Mouse (Mus musculus) lung, embryonic 16.5 days (tissue): Measurements from ENCODE around the gene Zfp282. TPM values are rescaled to one million over a fixed set of nuclear protein-coding genes. Genes with fewer than 3 reads are reported as not detected.

ENCODE experiments used
- ATAC-seq: fragments of 200-750 bp; cut with Nextera tagmentation; 2 replicates; pipeline ENCODE4 v1.8.0; 2017; ENCODE audit warnings: low read depth, mild to moderate bottlenecking, moderate library complexity
- H3K27ac ChIP-seq: fragments of 300-500 bp; sonication (generic); 2 replicates; pipeline ENCODE4 v1.5.1; 2014; ENCODE audit warnings: mild to moderate bottlenecking, control low read depth, low read length
- H3K27me3 ChIP-seq: fragments of 300-500 bp; sonication (generic); 2 replicates; pipeline ENCODE4 v1.6.1; 2014; ENCODE audit warnings: low read depth, low read length, mixed read lengths; ENCODE audit not compliant: control insufficient read depth, insufficient read depth
- H3K36me3 ChIP-seq: fragments of 300-500 bp; sonication (generic); 2 replicates; pipeline ENCODE4 v1.6.1; 2014; ENCODE audit warnings: low read length; ENCODE audit not compliant: control insufficient read depth, insufficient read depth
- H3K4me1 ChIP-seq: fragments of 300-500 bp; sonication (generic); replicated peaks from 2 replicates; pipeline ENCODE4 v1.6.1; 2014; ENCODE audit warnings: low read length, mixed read lengths; ENCODE audit not compliant: control insufficient read depth, insufficient read depth
- H3K4me2 ChIP-seq: fragments of 300-500 bp; sonication (generic); 2 replicates; pipeline ENCODE4 v1.6.1; 2014; ENCODE audit warnings: low read depth, low read length, control low read depth
- H3K4me3 ChIP-seq: fragments of 300-500 bp; sonication (generic); 2 replicates; pipeline ENCODE4 v1.5.1; 2014; ENCODE audit warnings: mild to moderate bottlenecking, low read length, control low read depth
- H3K9ac ChIP-seq: fragments of 300-500 bp; sonication (generic); 2 replicates; pipeline ENCODE4 v1.6.1; 2014; ENCODE audit warnings: low read length, control low read depth
- H3K9me3 ChIP-seq: fragments of 300-500 bp; sonication (generic); 2 replicates; pipeline ENCODE4 v1.6.1; 2016; ENCODE audit warnings: low read length; ENCODE audit not compliant: control insufficient read depth
- WGBS: fragments of 180-500 bp; shearing (Covaris S2); extraction: QIAGEN DNeasy Blood & Tissue Kit; methylation state at CpG from one replicate; pipeline ENCODE4 v1.1.7; 2014; 5-methylcytosine and 5-hydroxymethylcytosine counted together
- polyA plus RNA-seq: library from polyadenylated mRNA; unstranded; fragments of >200 nt; fragmentation: Nextera tagmentation; extraction: Ambion mirVana; gene quantifications from 2 replicates; pipeline ENCODE4 v1.2.1, GENCODE M21; 2015

Zfp282 gene
- polyA plus RNA-seq = 14.3 and 14.9 TPM in 2 replicates

DNA sequence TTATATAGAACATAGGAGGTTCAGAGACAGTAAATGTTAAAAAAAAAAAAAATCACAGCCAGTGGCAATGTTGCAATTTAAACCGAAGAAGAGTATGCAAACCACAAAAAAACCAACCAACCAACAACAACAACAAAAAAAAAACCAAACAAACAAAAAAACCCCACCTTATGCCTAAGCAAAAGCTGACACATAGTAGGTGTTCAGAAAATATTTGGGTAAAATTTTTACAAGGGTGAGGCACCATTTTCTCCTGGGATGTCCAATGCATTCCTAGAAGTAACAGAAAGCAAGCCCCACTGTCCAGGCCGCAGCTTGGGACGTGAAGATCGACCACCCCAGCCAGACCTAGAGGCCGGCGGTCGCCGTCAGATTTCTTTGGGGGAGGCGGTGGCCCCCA, at the start of gene Zfp282:
Gene Zfp282, plus strand, starts transcription at position 147 of the 400 bp plus-strand sequence.
- WGBS = 4% methylated on average over 9 of the region's 9 CpGs
- Histone ChIP-seq H3K9me3 (no peaks in the 10 kb centered on the region), H3K9ac (peak within 1 kb of the TSS; percentile 97), H3K4me2 (peak within 1 kb of the TSS; percentile 90), H3K4me3 (peak within 1 kb of the TSS; percentile 91), H3K4me1 (peaks cover 16% of the 10 kb centered on the region), H3K27ac (peak within 1 kb of the TSS; percentile 98), H3K27me3 (no peaks in the 10 kb centered on the region), H3K36me3 (peaks cover 17% of the 10 kb centered on the region)
- ATAC-seq = no peak

DNA sequence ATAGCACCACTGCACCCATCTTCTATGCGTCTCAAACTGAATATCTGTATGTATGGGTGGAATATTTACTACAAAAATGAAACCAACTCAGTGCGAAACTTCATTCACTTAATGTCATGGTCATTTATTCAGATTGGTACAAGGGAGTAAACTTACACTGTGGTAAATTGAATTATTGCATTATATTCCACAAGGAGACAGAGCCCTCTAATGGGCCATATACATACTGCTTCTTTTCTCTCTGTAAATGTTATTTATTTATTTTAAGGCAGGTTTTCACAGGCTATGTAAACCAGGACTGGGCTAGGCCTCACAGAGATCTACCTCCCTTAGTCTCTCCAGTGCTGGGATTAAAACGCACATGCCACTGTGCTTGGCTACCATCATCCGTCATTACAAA, 49.5 kb upstream of the Zfp282 start:
- Histone ChIP-seq H3K4me3 (no peak overlapping the region), H3K27ac (no peak overlapping the region), H3K36me3 (no peaks in the 10 kb centered on the region), H3K9ac (no peak overlapping the region), H3K4me1 (0 out of 2 replicates have a peak, but pooled peaks cover 3% of the 10 kb centered on the region), H3K4me2 (no peak overlapping the region), H3K9me3 (no peaks in the 10 kb centered on the region), H3K27me3 (no peaks in the 10 kb centered on the region)
- 88% methylated on average over 4 of the region's 4 CpGs for WGBS
- ATAC-seq = no peak

DNA sequence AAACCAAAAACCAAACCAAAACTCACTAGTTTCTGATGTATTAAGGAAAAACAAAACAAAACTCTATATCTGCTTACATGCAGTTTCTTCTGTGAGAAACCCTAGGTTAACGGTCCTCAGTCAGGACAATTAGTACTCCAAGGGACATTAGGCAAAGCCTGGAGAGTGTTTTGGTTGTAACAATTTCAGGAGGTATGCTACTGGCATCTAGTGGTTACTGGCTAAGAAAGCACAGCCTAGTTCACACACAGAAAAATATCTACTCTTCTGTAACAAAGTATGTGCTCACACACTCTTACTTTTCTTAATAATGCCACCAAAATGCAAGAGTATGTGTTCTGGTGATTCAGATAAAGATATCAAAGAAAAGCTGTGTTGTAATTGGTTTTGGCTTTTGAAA, 48.1 kb upstream of the Zfp282 start:
- Histone ChIP-seq H3K27ac (no peak overlapping the region), H3K9me3 (no peaks in the 10 kb centered on the region), H3K4me2 (no peak overlapping the region), H3K9ac (no peak overlapping the region), H3K4me1 (0 out of 2 replicates have a peak, but pooled peaks cover 3% of the 10 kb centered on the region), H3K27me3 (no peaks in the 10 kb centered on the region), H3K4me3 (no peak overlapping the region), H3K36me3 (no peaks in the 10 kb centered on the region)
- 31% methylated on average over 1 of the region's 1 CpGs for WGBS
- ATAC-seq = peak; percentile 42; the same call in 1 of the 2 replicates

DNA sequence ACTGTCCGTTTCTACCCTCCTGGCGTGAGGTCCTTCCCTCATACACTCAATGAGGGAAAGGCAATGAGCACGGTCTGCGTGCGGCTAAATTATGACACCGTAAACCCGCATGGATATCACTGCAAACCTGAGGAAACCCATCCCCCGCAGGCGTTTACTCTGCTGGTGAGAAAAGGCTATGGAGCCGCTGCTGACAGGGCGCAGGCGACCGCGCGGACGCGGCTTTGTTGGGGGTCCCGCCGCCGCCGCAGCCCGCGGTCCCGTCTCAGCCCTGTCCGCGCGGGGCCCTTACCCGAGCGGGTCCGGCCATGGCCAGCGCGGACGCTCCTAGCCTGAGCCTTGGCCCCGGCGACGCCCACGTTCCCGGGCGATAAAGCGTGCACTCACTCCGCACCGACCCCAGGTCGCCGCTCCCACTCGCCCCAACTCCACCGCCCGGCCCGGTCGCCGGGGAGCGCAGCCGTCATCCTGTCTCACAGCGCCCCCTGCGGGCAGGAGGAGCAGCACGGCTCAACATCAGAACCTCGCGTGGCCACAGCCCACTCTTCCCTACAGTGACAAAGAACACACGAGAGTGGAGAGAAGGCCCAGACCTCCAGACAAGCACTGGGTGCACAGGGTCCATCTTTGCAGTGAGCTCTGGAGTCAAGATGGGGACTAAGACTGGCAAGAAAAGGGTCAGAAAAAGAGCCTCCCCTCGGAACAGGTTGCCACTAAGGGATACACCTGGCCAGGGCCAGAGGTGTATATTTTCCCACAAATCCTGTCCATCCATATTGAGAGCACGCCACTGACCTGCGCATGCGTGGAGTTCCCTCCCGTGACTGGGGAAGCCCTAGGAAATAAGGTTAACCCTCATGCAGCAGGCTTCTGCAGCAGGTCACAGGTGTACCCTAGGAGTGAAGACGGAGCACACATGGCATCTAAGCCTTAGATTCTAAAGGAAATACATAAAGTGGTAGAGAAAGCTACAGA, 46.6 kb upstream of the Zfp282 start, which contains the start of gene Zfp786:
Gene Zfp786, minus strand, starts transcription at position 764 of the 975 bp plus-strand sequence.
- Histone ChIP-seq H3K27me3 (no peaks in the 10 kb centered on the region), H3K36me3 (no peaks in the 10 kb centered on the region), H3K9me3 (no peaks in the 10 kb centered on the region), H3K4me1 (0 out of 2 replicates have a peak, but pooled peaks cover 3% of the 10 kb centered on the region), H3K4me2 (peak within 1 kb of the TSS; percentile 57), H3K4me3 (peak within 1 kb of the TSS; percentile 65), H3K27ac (peak within 1 kb of the TSS; percentile 38; the same call in 1 of the 2 replicates), H3K9ac (peak within 1 kb of the TSS; percentile 86)
- WGBS = 1% methylated on average over 54 of the region's 64 CpGs
- peak; percentile 94 for ATAC-seq

DNA sequence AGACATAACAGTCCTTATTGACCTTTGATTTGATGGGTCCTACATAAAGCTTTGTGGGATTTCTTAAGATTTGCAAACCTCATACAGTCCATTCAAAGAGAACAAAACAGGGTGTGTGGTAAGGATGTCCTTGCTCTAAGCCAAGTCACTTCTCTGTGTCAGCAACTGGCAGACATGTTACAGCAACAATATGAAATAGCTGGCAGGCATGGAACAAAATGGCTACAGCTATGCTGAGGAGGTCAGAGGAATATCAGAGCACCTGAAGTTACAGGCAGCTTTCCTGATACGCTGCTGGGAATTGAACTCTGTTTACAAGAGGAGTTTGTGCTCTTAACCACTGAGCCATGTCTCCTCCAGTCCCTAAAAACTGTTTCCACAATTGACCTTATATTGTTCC, 44.8 kb upstream of the Zfp282 start:
- ATAC-seq = no peak
- no peak overlapping the region for H3K4me2 ChIP-seq
- 93% methylated on average over 1 of the region's 1 CpGs for WGBS
- H3K9ac ChIP-seq = no peak overlapping the region
- H3K27ac ChIP-seq = no peak overlapping the region
- H3K27me3 ChIP-seq = no peaks in the 10 kb centered on the region
- H3K9me3 ChIP-seq = no peaks in the 10 kb centered on the region
- peaks cover 6% of the 10 kb centered on the region for H3K4me1 ChIP-seq
- no peaks in the 10 kb centered on the region for H3K36me3 ChIP-seq
- no peak overlapping the region for H3K4me3 ChIP-seq

DNA sequence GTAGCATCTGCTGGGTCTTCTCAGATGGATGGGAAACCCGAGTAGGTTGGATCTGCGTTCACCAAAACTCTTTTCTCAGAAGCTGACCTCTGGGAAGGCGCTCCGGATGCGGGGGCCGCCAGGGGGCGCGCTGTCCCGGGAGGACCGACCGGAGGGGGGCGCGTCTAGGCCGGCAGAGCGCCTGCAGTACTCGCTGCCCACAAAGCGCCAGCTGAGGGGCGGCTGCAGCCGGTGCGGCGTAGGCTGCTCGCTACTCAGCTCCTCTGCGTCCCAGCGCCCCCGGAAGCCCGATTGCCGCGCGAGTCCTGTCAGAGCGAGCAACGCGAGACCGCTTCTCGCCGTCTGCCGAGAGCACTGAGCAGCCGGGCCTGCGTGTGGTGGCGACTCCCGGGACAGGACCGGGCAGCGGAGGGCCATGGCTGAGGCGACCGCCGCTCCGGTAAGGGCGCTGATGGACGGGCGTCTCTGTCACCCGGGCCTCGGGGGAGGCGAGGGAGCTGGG, 41.5 kb upstream of the Zfp282 start, which contains the start of gene Zfp398:
Gene Zfp398, plus strand, starts transcription at position 180 of the 502 bp plus-strand sequence.
- peak; percentile 97 for ATAC-seq
- H3K9ac ChIP-seq = peak within 1 kb of the TSS; percentile 97
- no peaks in the 10 kb centered on the region for H3K27me3 ChIP-seq
- H3K4me1 ChIP-seq = peaks cover 11% of the 10 kb centered on the region
- peak within 1 kb of the TSS; percentile 96 for H3K27ac ChIP-seq
- peaks cover 4% of the 10 kb centered on the region for H3K36me3 ChIP-seq
- under 1% methylated on average over 50 of the region's 52 CpGs for WGBS
- peak within 1 kb of the TSS; percentile 96 for H3K4me3 ChIP-seq
- H3K4me2 ChIP-seq = peak within 1 kb of the TSS; percentile 62
- no peaks in the 10 kb centered on the region for H3K9me3 ChIP-seq

DNA sequence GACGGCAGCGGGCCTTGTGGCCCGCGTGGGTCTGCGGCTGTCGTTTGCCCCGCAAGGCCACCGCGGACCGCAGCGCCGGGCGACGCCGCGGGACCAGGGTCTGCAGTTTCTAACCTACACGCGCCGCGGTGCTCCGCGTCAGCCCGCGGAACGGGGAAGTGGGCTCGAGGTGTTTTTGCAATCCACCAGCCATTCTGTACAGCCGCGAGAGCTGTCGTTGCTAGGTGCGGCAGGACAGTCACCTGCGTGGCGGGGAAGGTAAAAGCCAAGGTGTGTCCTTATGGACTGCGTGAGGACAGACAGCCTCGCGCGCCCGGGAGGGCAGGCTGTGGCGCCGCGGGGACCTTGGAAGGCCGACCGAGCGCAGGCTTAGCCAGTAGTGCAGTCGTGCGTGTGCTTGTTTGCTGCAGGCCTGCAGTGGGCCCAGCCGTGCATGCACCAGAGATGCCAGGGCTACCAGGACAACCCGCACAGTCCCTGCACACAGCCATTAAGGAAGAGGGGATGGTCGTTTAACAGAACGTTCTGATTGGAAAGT, 41.0 kb upstream of the Zfp282 start:
- Histone ChIP-seq H3K4me1 (peaks cover 8% of the 10 kb centered on the region), H3K9ac (peak overlapping the region; percentile 97), H3K9me3 (no peaks in the 10 kb centered on the region), H3K4me2 (peak overlapping the region; percentile 62), H3K27ac (peak overlapping the region; percentile 96), H3K36me3 (peaks cover 4% of the 10 kb centered on the region), H3K4me3 (peak overlapping the region; percentile 96), H3K27me3 (no peaks in the 10 kb centered on the region)
- peak; percentile 76 for ATAC-seq
- under 1% methylated on average over 48 of the region's 49 CpGs for WGBS

DNA sequence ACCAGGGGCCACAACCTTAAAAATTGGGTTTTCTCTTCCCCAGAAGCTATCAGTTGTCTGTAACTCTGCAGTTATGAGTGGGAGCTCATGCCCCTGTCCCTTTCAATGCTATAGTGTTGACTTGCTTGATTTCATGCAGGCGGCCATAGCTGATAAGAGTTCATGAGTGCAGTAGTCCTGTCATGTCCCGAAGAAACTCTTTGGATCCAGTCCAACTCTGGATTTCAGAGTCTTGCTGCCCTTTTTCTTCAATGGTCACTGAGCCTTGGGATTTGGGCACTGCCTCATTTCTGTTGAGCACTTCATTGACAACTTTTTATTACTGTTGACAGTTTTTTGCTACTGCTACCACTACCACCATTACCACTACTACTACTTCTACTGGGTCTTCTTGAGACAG, 39.4 kb upstream of the Zfp282 start:
- H3K9ac ChIP-seq = no peak overlapping the region
- no peak overlapping the region for H3K4me2 ChIP-seq
- H3K27me3 ChIP-seq = no peaks in the 10 kb centered on the region
- H3K4me3 ChIP-seq = no peak overlapping the region
- 45% methylated on average over 2 of the region's 2 CpGs for WGBS
- peaks cover 4% of the 10 kb centered on the region for H3K36me3 ChIP-seq
- no peak for ATAC-seq
- H3K9me3 ChIP-seq = no peaks in the 10 kb centered on the region
- H3K4me1 ChIP-seq = peaks cover 8% of the 10 kb centered on the region
- H3K27ac ChIP-seq = no peak overlapping the region

DNA sequence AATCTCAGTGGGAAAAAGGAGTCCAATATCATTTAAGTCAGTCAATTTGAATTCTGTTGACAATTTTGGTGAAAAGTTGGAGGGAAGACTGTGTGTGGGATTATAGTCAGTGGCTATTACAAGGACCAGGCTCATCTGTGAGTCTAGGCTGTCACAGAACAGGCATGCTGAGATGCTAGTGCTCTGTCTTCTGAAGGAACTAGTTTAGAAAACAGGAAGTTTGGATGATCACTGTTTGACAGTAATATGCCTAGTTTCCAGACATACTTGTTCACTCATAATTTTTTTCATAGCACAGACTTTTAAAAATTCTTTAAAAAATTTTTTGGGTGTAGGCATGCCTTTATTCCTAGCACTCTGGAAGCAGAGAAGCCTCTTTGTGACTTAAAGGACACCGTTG, 35.9 kb upstream of the Zfp282 start:
- H3K27me3 ChIP-seq = no peaks in the 10 kb centered on the region
- 95% methylated on average over 1 of the region's 1 CpGs for WGBS
- no peak overlapping the region for H3K4me2 ChIP-seq
- no peak for ATAC-seq
- peaks cover 4% of the 10 kb centered on the region for H3K36me3 ChIP-seq
- no peak overlapping the region for H3K4me3 ChIP-seq
- no peaks in the 10 kb centered on the region for H3K9me3 ChIP-seq
- H3K9ac ChIP-seq = no peak overlapping the region
- no peak overlapping the region for H3K27ac ChIP-seq
- peaks cover 8% of the 10 kb centered on the region for H3K4me1 ChIP-seq
